Mouse (Mus musculus): ENCODE data around the gene Lrmda. TPM values are rescaled to one million over a fixed set of nuclear protein-coding genes. Genes with fewer than 3 reads are reported as not detected.

Gene Lrmda
- polyA plus RNA-seq, 1 experiment: 8.2 TPM

GRCm38 (mm10) chr14:22413220-22413619, 393.7 kb downstream of the Lrmda start:
- DNase-seq (ENCODE audit: low read depth): no peak

GRCm38 (mm10) chr14:22417706-22418105, 398.2 kb downstream of the Lrmda start:
- no peak for DNase-seq (ENCODE audit: low read depth)

GRCm38 (mm10) chr14:22421668-22422067, 402.2 kb downstream of the Lrmda start:
- no peak for DNase-seq (ENCODE audit: low read depth)

GRCm38 (mm10) chr14:22425018-22425534, 405.6 kb downstream of the Lrmda start:
- no peak for DNase-seq (ENCODE audit: low read depth)

- no peak for DNase-seq (ENCODE audit: low read depth)
These were observed 415.9 kb downstream of the Lrmda start for GRCm38 (mm10) chr14:22435441-22435840.

GRCm38 (mm10) chr14:22435860-22436377, 416.4 kb downstream of the Lrmda start:
- no peak for DNase-seq (ENCODE audit: low read depth)

- no peak for DNase-seq (ENCODE audit: low read depth)
These were observed 421.0 kb downstream of the Lrmda start for GRCm38 (mm10) chr14:22440341-22440999.

GRCm38 (mm10) chr14:22441859-22442447, 422.4 kb downstream of the Lrmda start:
- no peak for DNase-seq (ENCODE audit: low read depth)

- DNase-seq (ENCODE audit: low read depth): no peak
These were observed 423.2 kb downstream of the Lrmda start for GRCm38 (mm10) chr14:22442719-22443118.

- no peak for DNase-seq (ENCODE audit: low read depth)
These were observed 425.0 kb downstream of the Lrmda start for GRCm38 (mm10) chr14:22444541-22444940.

GRCm38 (mm10) chr14:22445161-22445821, 425.8 kb downstream of the Lrmda start:
- DNase-seq (ENCODE audit: low read depth): no peak

GRCm38 (mm10) chr14:22445841-22446570, 426.5 kb downstream of the Lrmda start:
- no peak for DNase-seq (ENCODE audit: low read depth)

- DNase-seq (ENCODE audit: low read depth): no peak
These were observed 432.1 kb downstream of the Lrmda start for GRCm38 (mm10) chr14:22451603-22452002.

GRCm38 (mm10) chr14:22464314-22464713, 444.8 kb downstream of the Lrmda start:
- no peak for DNase-seq (ENCODE audit: low read depth)

- no peak for DNase-seq (ENCODE audit: low read depth)
These were observed 451.5 kb downstream of the Lrmda start for GRCm38 (mm10) chr14:22471041-22471440.

- no peak for DNase-seq (ENCODE audit: low read depth)
These were observed 453.9 kb downstream of the Lrmda start for GRCm38 (mm10) chr14:22473451-22473850.

- no peak for DNase-seq (ENCODE audit: low read depth)
These were observed 454.5 kb downstream of the Lrmda start for GRCm38 (mm10) chr14:22473991-22474390.

- no peak for DNase-seq (ENCODE audit: low read depth)
These were observed 473.8 kb downstream of the Lrmda start for GRCm38 (mm10) chr14:22493326-22493725.

GRCm38 (mm10) chr14:22494290-22494689, 474.8 kb downstream of the Lrmda start:
- DNase-seq (ENCODE audit: low read depth): no peak

- no peak for DNase-seq (ENCODE audit: low read depth)
These were observed 475.4 kb downstream of the Lrmda start for GRCm38 (mm10) chr14:22494866-22495265.

GRCm38 (mm10) chr14:22495286-22495685, 475.8 kb downstream of the Lrmda start:
- DNase-seq (ENCODE audit: low read depth): no peak

- no peak for DNase-seq (ENCODE audit: low read depth)
These were observed 478.2 kb downstream of the Lrmda start for GRCm38 (mm10) chr14:22497636-22498131.
